Mouse (Mus musculus) midbrain, postnatal 0 days (tissue): Measurements from ENCODE around the gene Pank3. TPM values are rescaled to one million over a fixed set of nuclear protein-coding genes. Genes with fewer than 3 reads are reported as not detected.

Source experiments
- ATAC-seq: fragments of 200-750 bp; cut with Nextera tagmentation; 2 replicates; pipeline ENCODE4 v1.8.0; 2017; ENCODE audit warnings: moderate number of reproducible peaks, mild to moderate bottlenecking, moderate TSS enrichment, moderate library complexity; ENCODE audit not compliant: low FRiP score
- DNase-seq: peaks from one replicate; pipeline ENCODE4 v3.0.0-alpha.2; 2015; ENCODE audit warnings: low spot score
- H3K27ac ChIP-seq: fragments of 300-500 bp; sonication (generic); 2 replicates; pipeline ENCODE4 v1.5.1; 2014; ENCODE audit warnings: low read depth, mild to moderate bottlenecking, low read length, mixed read lengths
- H3K27me3 ChIP-seq: fragments of 300-500 bp; sonication (generic); 2 replicates; pipeline ENCODE4 v1.6.1; 2014; ENCODE audit warnings: low read length, control low read depth, mixed read lengths; ENCODE audit not compliant: insufficient read depth
- H3K36me3 ChIP-seq: fragments of 300-500 bp; sonication (generic); 2 replicates; pipeline ENCODE4 v1.6.1; 2014; ENCODE audit warnings: low read length, control low read depth, mixed read lengths; ENCODE audit not compliant: insufficient read depth
- H3K4me1 ChIP-seq: fragments of 300-500 bp; sonication (generic); 2 replicates; pipeline ENCODE4 v1.6.1; 2014; ENCODE audit warnings: mild to moderate bottlenecking, control low read depth, antibody characterized with exemption, low read length, mixed read lengths; ENCODE audit not compliant: insufficient read depth
- H3K4me2 ChIP-seq: fragments of 300-500 bp; sonication (generic); 2 replicates; pipeline ENCODE4 v1.6.1; 2014; ENCODE audit warnings: low read depth, mild to moderate bottlenecking, low read length, mixed read lengths; ENCODE audit not compliant: poor library complexity, severe bottlenecking
- H3K4me3 ChIP-seq: fragments of 300-500 bp; sonication (generic); 2 replicates; pipeline ENCODE4 v1.5.1; 2014; ENCODE audit warnings: low read depth, mild to moderate bottlenecking, low read length, moderate library complexity
- H3K9ac ChIP-seq: fragments of 300-500 bp; sonication (generic); replicated peaks from 2 replicates; pipeline ENCODE4 v1.6.1; 2014; ENCODE audit warnings: mild to moderate bottlenecking, low read length, moderate library complexity, mixed read lengths; ENCODE audit not compliant: poor library complexity, severe bottlenecking
- H3K9me3 ChIP-seq: fragments of 300-500 bp; sonication (generic); 2 replicates; pipeline ENCODE4 v1.6.1; 2016; ENCODE audit warnings: low read length, control low read depth
- CTCF ChIP-seq: IDR thresholded peaks from 2 replicates; pipeline ENCODE4 v1.5.1; 2016; ENCODE audit warnings: antibody characterized with exemption, mild to moderate bottlenecking
- WGBS: fragments of 180-500 bp; shearing (Covaris S2); extraction: QIAGEN DNeasy Blood & Tissue Kit; methylation state at CpG from one replicate; pipeline ENCODE4 v1.1.7; 2014; 5-methylcytosine and 5-hydroxymethylcytosine counted together
- polyA plus RNA-seq: library from polyadenylated mRNA; unstranded; fragments of >200 nt; fragmentation: Nextera tagmentation; extraction: Ambion mirVana; gene quantifications from 2 replicates; pipeline ENCODE4 v1.2.1, GENCODE M21; 2015
- total RNA-seq: library from RNA; depleted of rRNA; stranded (reverse); fragments of >200 nt; gene quantifications from 2 replicates; pipeline ENCODE4 v1.2.3, GENCODE M21; 2014

The Pank3 gene
- total and polyA plus RNA-seq, 2 experiments from 2014 or later = 11.7 to 78.5 TPM

DNA sequence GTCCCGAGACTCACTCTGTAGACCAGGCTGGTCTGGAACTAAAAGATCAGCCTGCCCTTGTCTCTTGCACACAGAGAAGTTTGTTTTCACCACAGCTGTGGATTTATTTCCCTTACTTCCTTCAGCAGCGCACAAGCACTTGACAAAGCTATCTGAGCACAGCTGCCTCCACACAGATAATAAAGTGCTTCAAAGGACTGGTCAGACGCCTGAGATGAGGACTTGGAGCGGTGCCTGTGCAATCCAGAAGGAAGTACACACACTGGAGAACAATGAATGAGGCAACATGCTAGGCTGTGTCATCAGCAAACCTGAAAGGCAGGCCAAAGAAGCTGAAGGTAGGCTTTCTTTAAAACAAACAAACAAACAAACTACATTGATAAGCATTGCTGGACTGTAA lies 62.9 kb downstream of the Pank3 start:
- Histone ChIP-seq H3K4me3 (no peak overlapping the region), H3K4me2 (no peak overlapping the region), H3K36me3 (peaks cover 17% of the 10 kb centered on the region), H3K4me1 (no peaks in the 10 kb centered on the region; the same call in 1 of the 2 replicates), H3K27me3 (no peaks in the 10 kb centered on the region), H3K9me3 (no peaks in the 10 kb centered on the region), H3K27ac (no peak overlapping the region), H3K9ac (no peak overlapping the region)
- WGBS = 79% methylated on average over 4 of the region's 4 CpGs
- no peak for ATAC-seq
- DNase-seq = no peak
- no peak for TF ChIP-seq CTCF

DNA sequence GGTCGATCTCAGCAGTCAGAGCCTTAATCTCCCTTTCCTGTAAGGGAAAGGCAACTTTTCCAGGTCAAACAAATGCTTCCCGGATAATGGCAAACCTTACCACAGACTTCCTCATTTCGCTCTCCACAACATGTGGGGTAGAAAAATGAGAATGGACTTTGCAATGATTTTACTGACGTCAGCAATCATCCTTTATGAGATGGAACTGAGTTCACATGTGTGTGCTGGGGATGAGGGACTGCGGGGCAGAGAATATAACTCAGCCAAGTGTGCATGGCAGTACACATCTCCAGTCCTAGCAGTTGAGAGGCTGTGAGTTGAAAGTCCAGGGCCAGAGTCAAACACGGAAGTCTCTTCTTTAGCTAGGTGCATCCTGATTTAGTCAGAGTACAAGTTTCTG lies 64.0 kb downstream of the Pank3 start:
- 91% methylated on average over 6 of the region's 6 CpGs for WGBS
- no peak overlapping the region for H3K27ac ChIP-seq
- ATAC-seq (no peak), DNase-seq (no peak)
- peak overlapping the region; percentile 78 for H3K9ac ChIP-seq
- no peaks in the 10 kb centered on the region for H3K9me3 ChIP-seq
- peaks cover 15% of the 10 kb centered on the region for H3K36me3 ChIP-seq
- no peaks in the 10 kb centered on the region; the same call in 1 of the 2 replicates for H3K4me1 ChIP-seq
- no peak for TF ChIP-seq CTCF
- no peaks in the 10 kb centered on the region for H3K27me3 ChIP-seq
- H3K4me2 ChIP-seq = peak overlapping the region; percentile 75
- peak overlapping the region; percentile 90; the same call in 1 of the 2 replicates for H3K4me3 ChIP-seq

DNA sequence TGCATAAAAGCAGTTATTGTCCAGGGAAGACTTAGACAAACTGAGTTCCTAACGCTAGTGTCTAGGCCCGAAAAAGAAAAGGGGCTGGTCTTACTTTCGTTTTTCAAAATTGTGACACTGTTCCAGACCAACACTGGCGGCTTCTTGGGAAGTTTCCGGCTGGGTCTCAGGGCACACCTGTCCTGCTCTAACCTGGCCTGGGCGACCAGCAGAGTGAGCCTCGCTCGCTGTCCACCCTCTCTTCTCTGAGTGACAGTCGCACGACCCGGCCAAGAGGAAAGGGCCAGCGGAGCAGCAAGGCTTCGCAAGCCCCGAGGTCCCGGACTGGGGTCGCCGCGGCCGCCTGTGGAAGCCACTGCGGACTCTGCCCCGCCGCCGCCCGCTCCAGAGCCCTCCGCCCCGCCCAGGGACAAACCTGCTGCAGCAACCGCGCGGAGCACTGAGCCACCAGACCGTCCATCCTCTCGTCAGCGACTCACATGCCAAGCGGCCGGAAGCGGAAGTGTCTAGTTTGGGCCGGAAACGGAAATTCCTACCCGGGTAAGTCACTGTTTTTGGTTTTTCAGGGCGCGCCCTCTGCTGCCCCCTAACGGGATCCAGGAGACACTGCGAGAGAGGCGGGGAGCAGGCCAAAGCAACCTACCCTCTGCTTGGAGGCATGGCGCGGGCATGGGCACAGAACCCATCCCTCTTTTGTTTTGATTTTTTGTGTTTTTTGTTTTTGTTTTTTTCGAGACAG lies 64.9 kb downstream of the Pank3 start, which contains the start of gene Rars:
TSS of gene Rars (minus strand) at position 485 of the 739 bp plus-strand sequence.
- DNase-seq (peak; percentile 94), ATAC-seq (peak; percentile 90)
- H3K27me3 ChIP-seq = no peaks in the 10 kb centered on the region
- H3K9me3 ChIP-seq = no peaks in the 10 kb centered on the region
- peak within 1 kb of the TSS; percentile 75 for H3K4me2 ChIP-seq
- peak; percentile 93 for TF ChIP-seq CTCF
- peak within 1 kb of the TSS; percentile 78 for H3K9ac ChIP-seq
- 2% methylated on average over 46 of the region's 46 CpGs for WGBS
- H3K4me1 ChIP-seq = no peaks in the 10 kb centered on the region; the same call in 1 of the 2 replicates
- peak within 1 kb of the TSS; percentile 51; the same call in 1 of the 2 replicates for H3K27ac ChIP-seq
- peak within 1 kb of the TSS; percentile 90 for H3K4me3 ChIP-seq
- H3K36me3 ChIP-seq = peaks cover 12% of the 10 kb centered on the region

DNA sequence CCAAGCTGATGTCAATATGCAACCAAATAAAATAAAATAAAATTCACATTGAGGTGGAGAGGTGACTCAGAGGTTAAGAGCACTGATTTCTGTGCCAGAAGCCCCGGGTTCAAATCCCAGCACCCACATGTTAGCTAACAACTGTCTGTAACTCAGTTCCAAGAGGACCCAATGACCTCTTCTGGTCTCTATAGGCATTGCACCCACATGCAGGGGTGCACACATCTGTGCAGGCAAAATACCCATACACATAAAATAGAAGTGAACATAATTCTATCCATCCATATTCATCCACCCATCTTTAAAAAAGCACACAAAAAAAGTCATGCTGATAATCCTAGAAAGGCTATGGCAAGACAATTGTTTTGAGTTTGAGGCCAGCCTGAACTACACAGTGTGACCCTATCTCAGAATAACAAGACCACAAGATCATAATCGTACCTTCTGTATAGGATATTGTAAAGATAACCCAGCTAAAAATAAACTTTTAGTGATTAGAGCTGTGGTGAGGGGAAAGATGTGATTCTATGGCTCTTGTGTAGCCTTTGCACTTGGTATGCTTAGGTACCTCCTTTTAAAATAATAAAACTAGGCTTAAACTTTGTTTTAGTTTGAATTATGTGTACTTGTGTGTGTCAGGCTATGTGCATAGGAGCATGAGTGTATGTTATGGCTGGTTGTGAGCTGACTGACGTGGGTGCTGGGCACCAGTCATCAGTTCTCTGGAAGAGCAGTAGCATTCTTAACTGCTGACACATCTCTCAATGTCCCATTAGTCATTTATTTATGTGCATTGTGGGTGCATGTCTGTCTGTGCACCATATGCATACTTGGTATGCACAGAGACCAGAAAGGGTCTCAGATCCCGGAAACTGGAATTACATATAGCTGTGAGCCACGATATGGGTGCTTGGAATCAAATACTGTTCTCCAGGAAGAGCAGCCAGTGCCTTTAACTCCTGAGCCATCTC lies 68.2 kb downstream of the Pank3 start:
- TF ChIP-seq CTCF = 0 out of 2 replicates have a peak, but pooled peaks have one; percentile 15
- Histone ChIP-seq H3K36me3 (peaks cover 5% of the 10 kb centered on the region; the same call in 1 of the 2 replicates), H3K4me2 (no peak overlapping the region), H3K9me3 (no peaks in the 10 kb centered on the region), H3K4me1 (no peaks in the 10 kb centered on the region; the same call in 1 of the 2 replicates), H3K27me3 (no peaks in the 10 kb centered on the region), H3K9ac (no peak overlapping the region), H3K27ac (no peak overlapping the region), H3K4me3 (no peak overlapping the region)
- DNase-seq (no peak), ATAC-seq (no peak)
- 91% methylated on average over 5 of the region's 5 CpGs for WGBS

DNA sequence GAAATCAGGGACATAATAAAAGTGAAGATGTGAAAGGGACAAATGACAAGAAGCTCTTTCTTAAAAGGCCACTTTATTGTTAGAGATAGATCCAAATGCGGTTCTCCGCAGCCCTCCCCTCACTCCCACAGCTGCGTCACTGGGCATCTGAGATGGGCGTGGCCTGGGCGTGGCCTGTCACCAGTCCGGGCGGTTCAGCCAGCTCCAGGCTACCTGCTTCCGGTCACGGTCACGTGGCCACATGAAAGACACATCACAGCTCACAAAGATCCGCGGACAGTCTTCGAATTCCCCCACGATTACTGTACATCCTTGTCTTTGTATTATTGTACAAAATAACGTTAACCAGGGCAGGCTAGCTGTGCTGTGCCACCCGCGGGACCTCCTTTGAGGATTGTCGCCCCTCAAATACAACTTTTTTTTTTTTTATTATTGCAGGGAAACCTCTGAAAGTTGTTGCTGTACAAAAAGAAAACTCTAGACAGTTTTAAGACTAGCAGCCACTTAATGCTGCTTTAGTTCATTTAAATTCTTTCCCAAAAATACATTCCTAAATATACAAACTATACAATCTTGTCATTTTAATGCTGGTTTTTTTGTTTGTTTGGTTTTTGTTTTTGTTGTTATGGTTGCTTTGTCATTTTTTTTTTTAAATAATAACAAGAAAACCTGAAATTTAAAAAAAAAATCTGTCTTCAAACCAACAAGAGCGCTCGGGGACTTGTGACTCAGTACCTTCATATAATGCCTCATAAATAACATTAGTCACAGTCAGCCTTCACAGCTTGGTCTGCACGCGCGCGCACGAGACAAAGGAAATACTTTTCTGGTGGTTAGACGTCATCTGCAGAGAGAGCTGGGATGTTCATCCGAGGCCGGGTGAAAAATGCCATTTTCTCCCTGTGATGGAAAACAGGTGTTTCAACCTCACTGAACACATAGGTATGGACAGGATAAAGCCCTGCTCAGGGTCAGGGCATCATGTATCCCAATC lies 69.4 kb downstream of the Pank3 start:
- DNase-seq (peak; percentile 81), ATAC-seq (peak; percentile 57; the same call in 1 of the 2 replicates)
- no peaks in the 10 kb centered on the region for H3K27me3 ChIP-seq
- no peak overlapping the region for H3K27ac ChIP-seq
- no peak for TF ChIP-seq CTCF
- peak overlapping the region; percentile 18; the same call in 1 of the 2 replicates for H3K4me3 ChIP-seq
- peak overlapping the region; percentile 42 for H3K4me2 ChIP-seq
- no peaks in the 10 kb centered on the region for H3K9me3 ChIP-seq
- WGBS = 16% methylated on average over 28 of the region's 28 CpGs
- no peak overlapping the region; the same call in 1 of the 2 replicates for H3K9ac ChIP-seq
- no peaks in the 10 kb centered on the region for H3K4me1 ChIP-seq
- H3K36me3 ChIP-seq = peaks cover 8% of the 10 kb centered on the region; the same call in 1 of the 2 replicates
